Mouse (Mus musculus): Measurements from ENCODE around the gene Eepd1. TPM values are rescaled to one million over a fixed set of nuclear protein-coding genes. Genes with fewer than 3 reads are reported as not detected.

Eepd1 gene
- polyA plus RNA-seq, 1 experiment from 2014 or later = 9.2 TPM

DNA sequence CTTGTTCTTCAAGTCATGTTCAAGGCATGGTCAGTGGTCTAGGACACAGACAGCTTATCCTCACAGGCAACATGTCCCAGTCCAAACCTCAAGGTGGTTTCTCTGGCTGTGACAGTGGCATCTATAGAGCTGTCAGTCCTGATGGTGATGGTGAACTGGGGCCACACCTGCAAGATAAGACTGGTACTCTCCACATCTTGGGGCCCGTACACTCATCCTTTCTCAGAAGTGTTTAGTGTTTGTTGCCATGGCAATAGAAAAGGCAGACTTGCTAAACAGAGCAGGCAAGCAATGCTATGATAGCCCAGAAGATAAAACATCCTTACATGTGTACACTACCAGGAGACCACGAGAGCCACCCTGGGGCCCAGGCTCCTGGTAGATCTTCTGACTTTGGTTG lies 107.2 kb downstream of the Eepd1 start:
- Histone ChIP-seq H3K9ac (ENCODE audit: low read length) (no peak overlapping the region), H3K27me3 (ENCODE audit: control insufficient read depth, insufficient read depth, low read length) (no peaks in the 10 kb centered on the region), H3K4me1 (replicated peaks; ENCODE audit: control insufficient read depth, insufficient read depth, low read length) (peaks cover 2% of the 10 kb centered on the region; the same call in 1 of the 2 replicates), H3K36me3 (ENCODE audit: control insufficient read depth, insufficient read depth, low read length) (no peaks in the 10 kb centered on the region), H3K9me3 (ENCODE audit: control insufficient read depth, low read length) (no peaks in the 10 kb centered on the region), H3K4me3 (ENCODE audit: low read depth, low read length) (no peak overlapping the region), H3K27ac (ENCODE audit: low read depth, low read length) (no peak overlapping the region), H3K4me2 (ENCODE audit: low read depth, low read length, severe bottlenecking) (no peak overlapping the region)
- no peak for ATAC-seq (replicated peaks; ENCODE audit: low FRiP score)
- 91% methylated on average over 2 of the region's 2 CpGs for WGBS
- DNase-seq (ENCODE audit: low spot score) = no peak

DNA sequence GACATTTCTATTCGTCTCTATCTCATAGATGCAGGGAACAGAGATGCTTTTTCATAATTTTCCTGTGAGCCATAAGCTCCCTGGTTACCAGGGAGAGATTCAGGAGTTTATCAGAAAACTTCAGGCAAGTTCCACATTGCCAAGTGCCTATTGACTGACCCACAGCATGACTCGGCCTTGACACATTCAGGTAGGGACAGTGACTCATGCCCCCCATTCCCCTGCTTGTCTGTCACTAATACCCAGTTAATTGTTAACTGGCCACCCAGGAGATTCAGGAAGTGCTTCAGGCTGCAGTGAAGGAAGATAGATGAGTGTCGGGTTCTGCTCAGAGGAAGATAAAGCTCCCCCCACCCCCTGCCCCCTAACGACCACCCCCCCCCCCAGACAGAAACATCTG lies 109.4 kb downstream of the Eepd1 start:
- no peak overlapping the region for H3K9ac ChIP-seq (ENCODE audit: low read length)
- no peak overlapping the region for H3K27ac ChIP-seq (ENCODE audit: low read depth, low read length)
- H3K4me3 ChIP-seq (ENCODE audit: low read depth, low read length) = no peak overlapping the region
- H3K9me3 ChIP-seq (ENCODE audit: control insufficient read depth, low read length) = no peaks in the 10 kb centered on the region
- no peaks in the 10 kb centered on the region for H3K36me3 ChIP-seq (ENCODE audit: control insufficient read depth, insufficient read depth, low read length)
- H3K4me2 ChIP-seq (ENCODE audit: low read depth, low read length, severe bottlenecking) = no peak overlapping the region
- H3K4me1 ChIP-seq (replicated peaks; ENCODE audit: control insufficient read depth, insufficient read depth, low read length) = peaks cover 2% of the 10 kb centered on the region; the same call in 1 of the 2 replicates
- H3K27me3 ChIP-seq (ENCODE audit: control insufficient read depth, insufficient read depth, low read length) = no peaks in the 10 kb centered on the region
- ATAC-seq (replicated peaks; ENCODE audit: low FRiP score) (no peak), DNase-seq (ENCODE audit: low spot score) (no peak)
- 51% methylated on average over 4 of the region's 4 CpGs for WGBS

DNA sequence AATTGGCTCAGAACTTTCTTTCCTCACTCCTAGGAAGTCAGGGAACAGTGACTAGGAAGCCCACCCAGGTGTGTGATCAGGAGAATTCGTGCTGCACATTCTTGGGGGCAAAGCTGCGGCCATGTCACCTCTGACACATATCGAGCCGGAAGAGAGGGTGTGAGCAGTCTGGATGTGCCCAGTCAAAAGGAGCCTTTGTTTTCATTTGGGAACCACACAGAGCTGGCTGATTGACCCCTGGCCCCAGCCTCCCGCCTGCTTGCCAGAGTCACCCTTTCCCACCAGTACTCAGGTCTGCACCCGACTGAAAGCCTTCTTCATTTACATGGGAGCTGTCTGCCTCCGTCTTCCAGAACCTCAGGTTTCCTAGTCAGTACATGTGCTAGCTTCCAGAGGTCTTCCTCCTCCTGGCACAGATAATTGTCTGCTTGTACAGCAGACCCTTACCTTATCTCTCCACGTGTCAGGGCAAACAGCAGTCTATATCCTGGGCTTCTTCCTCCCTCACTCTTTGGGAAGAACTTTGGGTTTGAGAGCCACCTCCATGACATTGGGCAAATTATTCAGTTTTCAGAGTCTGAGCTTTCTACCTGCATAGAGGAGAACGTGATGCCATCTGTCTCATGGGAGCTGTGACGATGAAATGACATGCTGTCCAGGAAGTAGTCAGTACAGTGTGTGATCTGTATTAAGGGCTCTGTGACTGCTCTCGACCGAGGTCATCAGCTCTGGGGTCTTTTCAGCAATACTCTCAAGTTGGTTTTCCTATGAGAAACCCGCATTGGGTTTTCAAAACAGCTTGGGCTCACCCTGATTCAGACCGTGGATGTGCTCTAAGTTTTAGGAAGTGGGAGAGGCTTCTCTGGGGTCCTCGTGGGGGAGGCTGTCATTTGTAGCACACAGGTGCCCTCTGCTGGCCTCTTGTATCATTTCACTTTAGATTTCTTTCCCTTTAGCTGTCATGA lies 110.3 kb downstream of the Eepd1 start:
- no peak overlapping the region for H3K27ac ChIP-seq (ENCODE audit: low read depth, low read length)
- peak; percentile 76 for DNase-seq (ENCODE audit: low spot score)
- no peak overlapping the region for H3K4me3 ChIP-seq (ENCODE audit: low read depth, low read length)
- ATAC-seq (replicated peaks; ENCODE audit: low FRiP score) = peak; percentile 74
- no peaks in the 10 kb centered on the region for H3K27me3 ChIP-seq (ENCODE audit: control insufficient read depth, insufficient read depth, low read length)
- H3K4me2 ChIP-seq (ENCODE audit: low read depth, low read length, severe bottlenecking) = 0 out of 2 replicates have a peak overlapping the region, but pooled peaks have one; percentile 11
- no peak overlapping the region for H3K9ac ChIP-seq (ENCODE audit: low read length)
- H3K36me3 ChIP-seq (ENCODE audit: control insufficient read depth, insufficient read depth, low read length) = no peaks in the 10 kb centered on the region
- H3K9me3 ChIP-seq (ENCODE audit: control insufficient read depth, low read length) = no peaks in the 10 kb centered on the region
- H3K4me1 ChIP-seq (replicated peaks; ENCODE audit: control insufficient read depth, insufficient read depth, low read length) = peaks cover 2% of the 10 kb centered on the region; the same call in 1 of the 2 replicates
- WGBS = 39% methylated on average over 15 of the region's 15 CpGs

DNA sequence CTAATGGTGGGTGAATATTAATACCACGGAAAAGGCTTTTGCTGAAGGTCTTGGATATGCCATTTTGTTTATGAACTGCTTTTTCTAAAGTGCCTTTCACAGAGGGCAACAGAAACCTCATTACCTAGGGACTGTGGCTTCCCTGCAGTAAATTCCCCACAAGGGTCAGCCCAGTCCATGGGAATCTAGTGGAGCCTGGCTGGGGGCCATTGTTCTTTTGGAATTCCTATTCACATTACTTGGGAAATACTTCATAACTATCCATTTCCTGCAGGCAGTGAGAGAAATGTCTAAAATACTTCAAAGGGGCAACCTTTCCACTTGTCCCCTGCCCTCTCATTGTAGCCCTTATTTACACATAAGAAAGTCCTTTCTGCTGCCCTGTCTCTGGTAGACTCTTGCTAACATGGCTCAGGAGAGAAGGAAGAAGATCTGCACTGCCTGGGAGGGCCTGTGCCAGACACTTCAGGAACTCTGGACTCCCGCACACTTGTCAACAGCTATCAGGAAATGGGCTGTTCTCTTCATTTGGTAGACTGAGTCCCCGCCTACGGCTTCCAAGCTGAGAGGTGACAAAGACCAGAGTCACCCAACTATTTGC lies 111.1 kb downstream of the Eepd1 start:
- H3K27me3 ChIP-seq (ENCODE audit: control insufficient read depth, insufficient read depth, low read length) = no peaks in the 10 kb centered on the region
- no peak overlapping the region for H3K9ac ChIP-seq (ENCODE audit: low read length)
- no peak for DNase-seq (ENCODE audit: low spot score)
- 74% methylated on average over 4 of the region's 4 CpGs for WGBS
- H3K27ac ChIP-seq (ENCODE audit: low read depth, low read length) = no peak overlapping the region
- no peaks in the 10 kb centered on the region for H3K36me3 ChIP-seq (ENCODE audit: control insufficient read depth, insufficient read depth, low read length)
- no peak overlapping the region for H3K4me2 ChIP-seq (ENCODE audit: low read depth, low read length, severe bottlenecking)
- ATAC-seq (replicated peaks; ENCODE audit: low FRiP score) = no peak; the same call in 1 of the 2 replicates
- H3K4me3 ChIP-seq (ENCODE audit: low read depth, low read length) = no peak overlapping the region
- H3K4me1 ChIP-seq (replicated peaks; ENCODE audit: control insufficient read depth, insufficient read depth, low read length) = peaks cover 2% of the 10 kb centered on the region; the same call in 1 of the 2 replicates
- H3K9me3 ChIP-seq (ENCODE audit: control insufficient read depth, low read length) = no peaks in the 10 kb centered on the region

DNA sequence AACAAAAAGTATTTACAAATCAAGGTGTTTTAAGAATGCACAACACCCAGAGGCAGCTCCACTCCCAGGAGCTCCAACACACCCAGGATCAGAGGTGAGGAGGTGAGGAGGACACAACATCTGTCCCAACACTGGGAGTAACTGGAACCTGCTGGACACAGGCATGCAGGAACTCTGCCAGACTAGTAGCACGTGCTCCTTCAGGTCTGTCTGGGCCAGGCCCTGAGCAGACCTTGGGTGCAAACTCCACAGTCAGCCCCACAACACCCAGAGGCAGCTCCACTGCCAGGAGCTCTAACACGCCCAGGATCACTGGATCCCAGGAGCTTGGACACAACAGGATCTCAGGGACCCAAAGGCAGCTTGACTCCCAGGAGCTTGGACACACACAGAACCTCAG lies 143.4 kb downstream of the Eepd1 start:
- no peak overlapping the region for H3K4me2 ChIP-seq (ENCODE audit: low read depth, low read length, severe bottlenecking)
- no peak for ATAC-seq (replicated peaks; ENCODE audit: low FRiP score)

DNA sequence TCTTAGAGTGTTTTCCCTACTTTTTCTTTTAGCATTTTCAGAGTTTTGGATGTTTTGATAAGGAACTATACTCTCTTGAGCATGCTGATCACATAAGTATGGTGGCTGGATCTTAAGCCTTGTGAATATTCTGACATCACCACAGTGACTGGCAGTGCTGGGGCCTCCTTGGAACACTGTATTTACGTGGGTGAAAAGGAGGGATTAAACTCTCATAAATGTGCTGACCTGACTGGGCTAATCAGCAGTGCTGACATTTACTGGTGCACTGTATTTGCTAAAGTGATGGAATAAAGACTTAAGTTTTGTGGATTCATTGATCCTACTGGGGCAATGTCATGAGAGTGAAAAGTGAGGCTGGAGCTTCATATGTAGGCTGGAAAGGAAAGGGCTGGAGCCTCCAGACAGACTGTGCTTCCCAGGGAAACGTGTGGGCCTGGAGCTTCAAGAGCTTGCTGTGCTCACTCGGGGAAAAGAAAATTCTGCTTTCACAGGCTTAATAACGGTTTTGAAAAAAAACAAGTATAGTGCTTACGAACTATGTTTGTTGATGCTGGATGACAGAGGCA lies 148.3 kb downstream of the Eepd1 start:
- Histone ChIP-seq H3K4me1 (replicated peaks; ENCODE audit: control insufficient read depth, insufficient read depth, low read length) (no peaks in the 10 kb centered on the region), H3K4me3 (ENCODE audit: low read depth, low read length) (no peak overlapping the region), H3K27ac (ENCODE audit: low read depth, low read length) (no peak overlapping the region), H3K9me3 (ENCODE audit: control insufficient read depth, low read length) (no peaks in the 10 kb centered on the region), H3K9ac (ENCODE audit: low read length) (no peak overlapping the region), H3K4me2 (ENCODE audit: low read depth, low read length, severe bottlenecking) (no peak overlapping the region), H3K36me3 (ENCODE audit: control insufficient read depth, insufficient read depth, low read length) (no peaks in the 10 kb centered on the region), H3K27me3 (ENCODE audit: control insufficient read depth, insufficient read depth, low read length) (no peaks in the 10 kb centered on the region)
- ATAC-seq (replicated peaks; ENCODE audit: low FRiP score) = peak; percentile 65
- no peak for DNase-seq (ENCODE audit: low spot score)
- WGBS = 62% methylated on average over 5 of the region's 5 CpGs

More for the DNA sequence above, 143.4 kb downstream of the Eepd1 start:
- Histone ChIP-seq H3K4me1 (replicated peaks; ENCODE audit: control insufficient read depth, insufficient read depth, low read length) (no peaks in the 10 kb centered on the region), H3K27me3 (ENCODE audit: control insufficient read depth, insufficient read depth, low read length) (no peaks in the 10 kb centered on the region), H3K27ac (ENCODE audit: low read depth, low read length) (no peak overlapping the region), H3K9ac (ENCODE audit: low read length) (no peak overlapping the region), H3K9me3 (ENCODE audit: control insufficient read depth, low read length) (no peaks in the 10 kb centered on the region), H3K36me3 (ENCODE audit: control insufficient read depth, insufficient read depth, low read length) (no peaks in the 10 kb centered on the region), H3K4me3 (ENCODE audit: low read depth, low read length) (no peak overlapping the region)
- 76% methylated on average over 2 of the region's 2 CpGs for WGBS
- DNase-seq (ENCODE audit: low spot score) = no peak

Other genes with a start within 250 kb of the Eepd1 start
- 270 and 288 TPM in 2 replicates for gene Sept7, start 229.1 kb upstream of the Eepd1 start, polyA plus RNA-seq (2014; fragmentation: Nextera tagmentation; extraction: Ambion mirVana)